Mouse (Mus musculus) spleen, postnatal 36 days (tissue): ENCODE data around the gene Klk1b8.
"Not testable (repeated sequence)": the region's sequence is repeated elsewhere in the genome, so short reads cannot be mapped to it uniquely, and the experiment has no call there.

Experiments
- DNase-seq, 2 experiments: peaks; one replicate each; pipeline ENCODE4 v3.0.0; 2022; ENCODE audit warnings: low spot score in 2 of 2, mixed read lengths in 1 of 2

The Klk1b8 gene

GRCm38 (mm10) chr7:43995577-43995976 lies 45.1 kb downstream of the Klk1b8 start, which contains the start of gene Klk1b11:
Klk1b11 (plus strand) TSS chr7:43995877.
- not testable (repeated sequence) for DNase-seq
